Mouse (Mus musculus) C2C12 (cell line): ENCODE data around the gene 5530400C23Rik. TPM values are rescaled to one million over a fixed set of nuclear protein-coding genes. Genes with fewer than 3 reads are reported as not detected.
"Not testable (repeated sequence)": the region's sequence is repeated elsewhere in the genome, so short reads cannot be mapped to it uniquely, and the experiment has no call there.

Source experiments
- H3K27me3 ChIP-seq: one replicate; pipeline ENCODE4 v1.6.1; 2011; ENCODE audit not compliant: control insufficient read depth, insufficient read depth, insufficient read length
- H3K36me3 ChIP-seq: one replicate; pipeline ENCODE4 v1.6.1; 2011; ENCODE audit not compliant: control insufficient read depth, insufficient read depth
- H3K4me3 ChIP-seq: one replicate; pipeline ENCODE4 v1.5.1; 2011; ENCODE audit warnings: mild to moderate bottlenecking, control low read depth; ENCODE audit not compliant: poor library complexity, insufficient read depth, severe bottlenecking
- H3K79me2 ChIP-seq: one replicate; pipeline ENCODE4 v1.6.1; 2011; ENCODE audit not compliant: control insufficient read depth, insufficient read depth
- H3K79me3 ChIP-seq: one replicate; pipeline ENCODE4 v1.6.1; 2011; ENCODE audit warnings: low read depth, control low read depth
- H3ac ChIP-seq: one replicate; pipeline ENCODE3; 2011; ENCODE audit warnings: low read depth; ENCODE audit not compliant: control insufficient read depth, insufficient read length
- CEBPB ChIP-seq: IDR thresholded peaks from one replicate; pipeline ENCODE4 v1.6.1; 2011; ENCODE audit warnings: low read depth, mild to moderate bottlenecking, control low read depth, moderate library complexity
- CTCF ChIP-seq: IDR thresholded peaks from one replicate; pipeline ENCODE4 v1.5.1; 2011; ENCODE audit not compliant: control insufficient read depth, insufficient read depth, insufficient read length
- FOSL1 ChIP-seq: IDR thresholded peaks from one replicate; pipeline ENCODE4 v1.8.0; 2011; ENCODE audit warnings: mild to moderate bottlenecking, low read length; ENCODE audit not compliant: poor library complexity, insufficient read depth, severe bottlenecking
- MAX ChIP-seq: IDR thresholded peaks from one replicate; pipeline ENCODE4 v1.6.1; 2011; ENCODE audit warnings: mild to moderate bottlenecking, control low read depth
- MYOD1 ChIP-seq: IDR thresholded peaks from one replicate; pipeline ENCODE4 v1.6.1; 2011; ENCODE audit warnings: low read depth; ENCODE audit not compliant: control insufficient read depth, insufficient read length
- MYOG ChIP-seq: IDR thresholded peaks from one replicate; pipeline ENCODE4 v1.6.1; 2011; ENCODE audit not compliant: control insufficient read depth, insufficient read length; ENCODE audit errors: extremely low read depth
- USF1 ChIP-seq: IDR thresholded peaks from one replicate; pipeline ENCODE4 v1.6.1; 2011; ENCODE audit warnings: low read depth, mild to moderate bottlenecking, control low read depth, moderate library complexity
- long read RNA-seq, 2 experiments: library from polyadenylated mRNA; unstranded; transcript quantifications; one replicate each; pipeline ENCODE4 v2.0.0; 2019 to 2020
- polyA plus RNA-seq: library from polyadenylated mRNA; unstranded; fragments of >200 nt; fragmentation: generic; extraction: Trizol; gene quantifications from one replicate; pipeline ENCODE4 v1.2.1, GENCODE M21; 2012; ENCODE audit warnings: missing spikeins

Gene 5530400C23Rik
- not detected for polyA plus RNA-seq
- long read RNA-seq, experiment 1: 0 reads
- long read RNA-seq, experiment 2: 0 reads

GRCm38 (mm10) chr6:133291916-133292315 is at the start of gene 5530400C23Rik:
5530400C23Rik (plus strand) TSS chr6:133292216.
- not testable (repeated sequence) for H3K4me3 ChIP-seq, H3ac ChIP-seq, H3K79me2 ChIP-seq, H3K36me3 ChIP-seq, H3K27me3 ChIP-seq, H3K79me3 ChIP-seq

GRCm38 (mm10) chr6:133305952-133306715 is 14.1 kb downstream of the 5530400C23Rik start:
- H3K79me2 ChIP-seq: no peaks in the 10 kb centered on the region
- no peak for TF ChIP-seq MAX
- TF ChIP-seq MYOG: no peak
- TF ChIP-seq CEBPB: no peak
- TF ChIP-seq USF1: no peak
- TF ChIP-seq CTCF: no peak
- no peak for TF ChIP-seq MYOD1
- TF ChIP-seq FOSL1: no peak

GRCm38 (mm10) chr6:133313896-133314295 is 21.9 kb downstream of the 5530400C23Rik start:
- H3K36me3 ChIP-seq, H3K79me3 ChIP-seq, H3K4me3 ChIP-seq, H3K27me3 ChIP-seq, H3K79me2 ChIP-seq, H3ac ChIP-seq: not testable (repeated sequence)

More at GRCm38 (mm10) chr6:133305952-133306715, 14.1 kb downstream of the 5530400C23Rik start:
- no peak overlapping the region for H3ac ChIP-seq
- H3K79me3 ChIP-seq: no peaks in the 10 kb centered on the region
- no peaks in the 10 kb centered on the region for H3K27me3 ChIP-seq
- no peaks in the 10 kb centered on the region for H3K36me3 ChIP-seq
- H3K4me3 ChIP-seq: no peak overlapping the region

GRCm38 (mm10) chr6:133338535-133338934 is 46.5 kb downstream of the 5530400C23Rik start:
- H3K27me3 ChIP-seq: no peaks in the 10 kb centered on the region
- H3K36me3 ChIP-seq: no peaks in the 10 kb centered on the region
- H3K79me2 ChIP-seq: no peaks in the 10 kb centered on the region
- H3K4me3 ChIP-seq: no peak overlapping the region
- no peak for TF ChIP-seq MYOD1
- TF ChIP-seq CEBPB: no peak
- TF ChIP-seq CTCF: no peak
- no peak for TF ChIP-seq USF1
- TF ChIP-seq MAX: no peak
- no peak for TF ChIP-seq MYOG
- no peak for TF ChIP-seq FOSL1
- H3ac ChIP-seq: no peak overlapping the region
- H3K79me3 ChIP-seq: no peaks in the 10 kb centered on the region

GRCm38 (mm10) chr6:133341731-133342130 is 49.7 kb downstream of the 5530400C23Rik start:
- H3K27me3 ChIP-seq, H3K4me3 ChIP-seq, H3K79me3 ChIP-seq, H3ac ChIP-seq, H3K79me2 ChIP-seq, H3K36me3 ChIP-seq: not testable (repeated sequence)

Other genes starting within 250 kb of the 5530400C23Rik start
- not detected for gene Tas2r140, start 236.4 kb upstream of the 5530400C23Rik start, polyA plus RNA-seq
- 13.9 TPM for gene Smim10l1, start 187.3 kb upstream of the 5530400C23Rik start, polyA plus RNA-seq